Mouse (Mus musculus): ENCODE measurements at regions not wholly inside any gene's neighbourhood (a gene's known extent, or its start where the extent isn't known, plus 50 kb on each side); places are given as distances from the start of the nearest gene placed in this dataset.

DNA sequence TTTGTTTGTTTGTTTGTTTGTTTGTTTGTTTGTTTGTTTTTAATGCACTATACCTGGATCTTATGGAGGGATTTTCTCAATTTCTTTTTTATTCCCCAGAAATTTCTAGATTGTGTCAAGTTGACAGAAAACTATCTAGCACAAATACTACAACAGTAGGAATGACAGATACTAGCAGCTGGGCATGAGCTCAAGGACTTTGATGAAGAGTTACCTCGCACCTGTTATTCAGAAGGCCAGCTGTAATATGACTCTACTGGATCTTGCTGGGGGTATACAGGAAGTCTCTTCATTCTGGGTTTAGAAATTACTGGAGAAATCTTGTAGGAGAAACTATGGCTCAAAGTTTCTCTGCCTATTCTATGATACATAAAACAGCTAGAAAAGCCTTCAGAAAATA lies 994.4 kb downstream of the Basp1 start:
- TF ChIP-seq CTCF (conservative IDR thresholded peaks at IDR 0.05; ENCODE audit: insufficient read depth, insufficient read length, low read depth, low read length): no peak
- no peak for TF ChIP-seq POLR2A (IDR thresholded peaks at IDR 0.05; ENCODE audit: low read depth, low read length)
